Mouse (Mus musculus) ovary, postnatal 14 days (tissue): ENCODE results near the gene Kcnn1.
"Not testable (repeated sequence)": the region's sequence is repeated elsewhere in the genome, so short reads cannot be mapped to it uniquely, and the experiment has no call there.

Experiments used
- DNase-seq: peaks from one replicate; pipeline ENCODE4 v3.0.0; 2022; ENCODE audit warnings: low spot score

Kcnn1 gene

GRCm38 (mm10) chr8:70841147-70842072 lies 21.6 kb downstream of the Kcnn1 start:
- DNase-seq: peak; percentile 94

- DNase-seq: no peak
Measured at GRCm38 (mm10) chr8:70840590-70840989, 22.5 kb downstream of the Kcnn1 start.

- DNase-seq: peak; percentile 92
Measured at GRCm38 (mm10) chr8:70839408-70840351, 23.4 kb downstream of the Kcnn1 start, which contains the start of gene Arrdc2. TSS of gene Arrdc2 (minus strand) at chr8:70839720.

GRCm38 (mm10) chr8:70838654-70839407 lies 24.2 kb downstream of the Kcnn1 start:
- no peak for DNase-seq

- DNase-seq: no peak
Measured at GRCm38 (mm10) chr8:70836666-70837065, 26.4 kb downstream of the Kcnn1 start.

GRCm38 (mm10) chr8:70834071-70834470 lies 29.0 kb downstream of the Kcnn1 start:
- no peak for DNase-seq

- no peak for DNase-seq
Measured at GRCm38 (mm10) chr8:70833520-70833919, 29.5 kb downstream of the Kcnn1 start.

GRCm38 (mm10) chr8:70833018-70833482 lies 30.0 kb downstream of the Kcnn1 start:
- DNase-seq: no peak

- no peak for DNase-seq
Measured at GRCm38 (mm10) chr8:70832371-70832770, 30.7 kb downstream of the Kcnn1 start.

- no peak for DNase-seq
Measured at GRCm38 (mm10) chr8:70831517-70831916, 31.5 kb downstream of the Kcnn1 start.

- DNase-seq: no peak
Measured at GRCm38 (mm10) chr8:70827796-70828195, 35.3 kb downstream of the Kcnn1 start.

GRCm38 (mm10) chr8:70827010-70827409 lies 36.0 kb downstream of the Kcnn1 start:
- no peak for DNase-seq

GRCm38 (mm10) chr8:70825816-70826215 lies 37.2 kb downstream of the Kcnn1 start:
- DNase-seq: no peak

- DNase-seq: no peak
Measured at GRCm38 (mm10) chr8:70823802-70824201, 39.3 kb downstream of the Kcnn1 start.

- not testable (repeated sequence) for DNase-seq
Measured at GRCm38 (mm10) chr8:70822594-70822993, 40.5 kb downstream of the Kcnn1 start.

- no peak for DNase-seq
Measured at GRCm38 (mm10) chr8:70821992-70822391, 41.1 kb downstream of the Kcnn1 start.

- DNase-seq: peak; percentile 69
Measured at GRCm38 (mm10) chr8:70821399-70821962, 41.6 kb downstream of the Kcnn1 start.

GRCm38 (mm10) chr8:70820101-70820935 lies 42.7 kb downstream of the Kcnn1 start:
- no peak for DNase-seq

GRCm38 (mm10) chr8:70816679-70817078 lies 46.4 kb downstream of the Kcnn1 start:
- no peak for DNase-seq

GRCm38 (mm10) chr8:70812885-70813284 lies 50.2 kb downstream of the Kcnn1 start:
- DNase-seq: no peak
